Mouse (Mus musculus) MEL (cell line): Measurements from ENCODE around the gene Wnt7b. TPM values are rescaled to one million over a fixed set of nuclear protein-coding genes. Genes with fewer than 3 reads are reported as not detected.

ENCODE experiments used
- DNase-seq: peaks from one replicate; pipeline ENCODE4 v3.0.0; 2011; ENCODE audit warnings: low read depth, low spot score
- H3K27ac ChIP-seq: 2 replicates; pipeline ENCODE4 v1.5.1; 2012; ENCODE audit warnings: low read depth, mild to moderate bottlenecking, control low read depth, low read length, moderate library complexity; ENCODE audit not compliant: control insufficient read depth
- H3K27me3 ChIP-seq, 2 experiments: fragments of 150-350 bp in 1 of 2; sonication (generic) in 1 of 2; 2 replicates each; pipeline ENCODE4 v1.6.1; 2012; ENCODE audit warnings: low read length in 2 of 2, mild to moderate bottlenecking in 2 of 2, improper control_type of control experiment in 1 of 2, moderate library complexity in 1 of 2; ENCODE audit not compliant: insufficient read depth in 2 of 2, control insufficient read depth in 1 of 2
- H3K36me3 ChIP-seq, 2 experiments: 2 replicates each; pipeline ENCODE4 v1.6.1; 2012 to 2014; ENCODE audit warnings: low read length in 2 of 2, improper control_type of control experiment in 1 of 2, inconsistent platforms in 1 of 2, mild to moderate bottlenecking in 1 of 2; ENCODE audit not compliant: insufficient read depth in 2 of 2, control insufficient read depth in 1 of 2
- H3K4me1 ChIP-seq, 2 experiments: fragments of 150-350 bp in 1 of 2; sonication (generic) in 1 of 2; 2 replicates each; pipeline ENCODE4 v1.6.1; 2012; ENCODE audit warnings: low read length in 2 of 2, improper control_type of control experiment in 1 of 2, mild to moderate bottlenecking in 1 of 2; ENCODE audit not compliant: insufficient read depth in 2 of 2, control insufficient read depth in 1 of 2
- H3K4me3 ChIP-seq, 2 experiments: fragments of 150-350 bp in 1 of 2; sonication (generic) in 1 of 2; 2 replicates each; pipeline ENCODE4 v1.5.1; 2012; ENCODE audit warnings: low read depth in 2 of 2, low read length in 2 of 2, mild to moderate bottlenecking in 2 of 2, moderate library complexity in 2 of 2, control low read depth in 1 of 2, improper control_type of control experiment in 1 of 2; ENCODE audit not compliant: control insufficient read depth in 1 of 2, insufficient read depth in 1 of 2
- H3K79me2 ChIP-seq: 2 replicates; pipeline ENCODE4 v1.6.1; 2012; ENCODE audit warnings: mild to moderate bottlenecking, low read length, moderate library complexity; ENCODE audit not compliant: control insufficient read depth, poor library complexity, insufficient read depth
- H3K9ac ChIP-seq: 2 replicates; pipeline ENCODE4 v1.6.1; 2012; ENCODE audit warnings: low read depth, mild to moderate bottlenecking, control low read depth, low read length, moderate library complexity; ENCODE audit not compliant: control insufficient read depth, poor library complexity, severe bottlenecking
- H3K9me3 ChIP-seq: fragments of 150-350 bp; sonication (generic); replicated peaks from 2 replicates; pipeline ENCODE4 v1.6.1; 2012; ENCODE audit warnings: mild to moderate bottlenecking, low read length, improper control_type of control experiment, moderate library complexity; ENCODE audit not compliant: insufficient read depth
- CHD1 ChIP-seq: IDR thresholded peaks from 2 replicates; pipeline ENCODE4 v1.6.1; 2012; ENCODE audit warnings: low read depth, mild to moderate bottlenecking, inconsistent platforms, low read length, improper control_type of control experiment
- E2F4 ChIP-seq: IDR thresholded peaks from 2 replicates; pipeline ENCODE4 v1.6.1; 2011; ENCODE audit warnings: low read depth, low read length, improper control_type of control experiment, borderline replicate concordance
- ELF1 ChIP-seq: IDR thresholded peaks from 2 replicates; pipeline ENCODE4 v1.6.1; 2014; ENCODE audit warnings: low read depth, mild to moderate bottlenecking, inconsistent platforms, low read length, improper control_type of control experiment, moderate library complexity
- EP300 ChIP-seq, 2 experiments: IDR thresholded peaks; 2 replicates each; pipeline ENCODE4 v1.6.1; 2011; ENCODE audit warnings: improper control_type of control experiment in 2 of 2, low read length in 2 of 2, low read depth in 1 of 2, mild to moderate bottlenecking in 1 of 2
- GABPA ChIP-seq: IDR thresholded peaks from 2 replicates; pipeline ENCODE4 v1.6.1; 2012; ENCODE audit warnings: low read depth, mild to moderate bottlenecking, inconsistent platforms, low read length, improper control_type of control experiment, moderate library complexity
- GATA1 ChIP-seq: IDR thresholded peaks from 2 replicates; pipeline ENCODE4 v1.6.1; 2011; ENCODE audit warnings: low read depth, low read length, improper control_type of control experiment
- HCFC1 ChIP-seq: IDR thresholded peaks from 2 replicates; pipeline ENCODE4 v1.6.1; 2012; ENCODE audit warnings: low read depth, mild to moderate bottlenecking, inconsistent platforms, low read length, improper control_type of control experiment, moderate library complexity
- KAT2A ChIP-seq: conservative IDR thresholded peaks from 2 replicates; pipeline ENCODE4 v1.6.1; 2012; ENCODE audit warnings: low read depth, low read length, improper control_type of control experiment, inconsistent platforms
- MAFK ChIP-seq: IDR thresholded peaks from 2 replicates; pipeline ENCODE4 v1.6.1; 2011; ENCODE audit warnings: low read depth, mild to moderate bottlenecking, low read length, improper control_type of control experiment, borderline replicate concordance
- MEF2A ChIP-seq: IDR thresholded peaks from 2 replicates; pipeline ENCODE4 v1.6.1; 2014; ENCODE audit warnings: low read depth, mild to moderate bottlenecking, inconsistent platforms, low read length, improper control_type of control experiment; ENCODE audit not compliant: poor library complexity, insufficient replicate concordance, severe bottlenecking; ENCODE audit errors: extremely low read depth
- MXI1 ChIP-seq: IDR thresholded peaks from 2 replicates; pipeline ENCODE4 v1.6.1; 2011; ENCODE audit warnings: mild to moderate bottlenecking, low read depth, low read length, improper control_type of control experiment
- MYB ChIP-seq: IDR thresholded peaks from 2 replicates; pipeline ENCODE4 v1.6.1; 2011; ENCODE audit warnings: mild to moderate bottlenecking, low read depth, low read length, improper control_type of control experiment
- MYC ChIP-seq: IDR thresholded peaks from 2 replicates; pipeline ENCODE4 v1.6.1; 2011; ENCODE audit warnings: low read depth, mild to moderate bottlenecking, low read length, improper control_type of control experiment, moderate library complexity
- NELFE ChIP-seq: IDR thresholded peaks from 2 replicates; pipeline ENCODE4 v1.6.1; 2011; ENCODE audit warnings: low read depth, low read length, improper control_type of control experiment
- NRF1 ChIP-seq: IDR thresholded peaks from 2 replicates; pipeline ENCODE4 v1.6.1; 2014; ENCODE audit warnings: low read depth, mild to moderate bottlenecking, inconsistent platforms, low read length, improper control_type of control experiment, moderate library complexity; ENCODE audit not compliant: poor library complexity, insufficient read depth, severe bottlenecking
- RAD21 ChIP-seq: IDR thresholded peaks from 2 replicates; pipeline ENCODE4 v1.6.1; 2011; ENCODE audit warnings: mild to moderate bottlenecking, low read depth, low read length, improper control_type of control experiment
- RCOR1 ChIP-seq: IDR thresholded peaks from 2 replicates; pipeline ENCODE4 v1.6.1; 2012; ENCODE audit warnings: low read depth, mild to moderate bottlenecking, inconsistent platforms, low read length, improper control_type of control experiment
- SIN3A ChIP-seq: IDR thresholded peaks from 2 replicates; pipeline ENCODE4 v1.6.1; 2012; ENCODE audit warnings: low read length, improper control_type of control experiment, inconsistent platforms
- SMC3 ChIP-seq: IDR thresholded peaks from 2 replicates; pipeline ENCODE4 v1.6.1; 2011; ENCODE audit warnings: low read depth, low read length, improper control_type of control experiment
- TAL1 ChIP-seq: IDR thresholded peaks from 2 replicates; pipeline ENCODE4 v1.6.1; 2012; ENCODE audit warnings: mild to moderate bottlenecking, inconsistent platforms, low read length, moderate library complexity, mixed read lengths
- TBP ChIP-seq: IDR thresholded peaks from 2 replicates; pipeline ENCODE4 v1.8.0; 2011; ENCODE audit warnings: low read depth, low read length, improper control_type of control experiment
- TCF12 ChIP-seq: IDR thresholded peaks from 2 replicates; pipeline ENCODE4 v1.6.1; 2014; ENCODE audit warnings: low read depth, mild to moderate bottlenecking, inconsistent platforms, low read length, improper control_type of control experiment, moderate library complexity
- UBTF ChIP-seq: IDR thresholded peaks from 2 replicates; pipeline ENCODE4 v1.6.1; 2012; ENCODE audit warnings: low read depth, mild to moderate bottlenecking, inconsistent platforms, low read length, improper control_type of control experiment, moderate library complexity, borderline replicate concordance; ENCODE audit not compliant: insufficient read depth
- USF1 ChIP-seq: IDR thresholded peaks from 2 replicates; pipeline ENCODE4 v1.6.1; 2014; ENCODE audit warnings: low read depth, mild to moderate bottlenecking, inconsistent platforms, low read length, improper control_type of control experiment, moderate library complexity
- USF2 ChIP-seq, 2 experiments: IDR thresholded peaks; 2 replicates each; pipeline ENCODE4 v1.6.1; 2011 to 2012; ENCODE audit warnings: improper control_type of control experiment in 2 of 2, low read length in 2 of 2, borderline replicate concordance in 1 of 2, inconsistent platforms in 1 of 2, low read depth in 1 of 2, mild to moderate bottlenecking in 1 of 2; ENCODE audit not compliant: insufficient read depth in 1 of 2
- ZKSCAN1 ChIP-seq: IDR thresholded peaks from 2 replicates; pipeline ENCODE4 v1.6.1; 2012; ENCODE audit warnings: low read depth, mild to moderate bottlenecking, inconsistent platforms, low read length, improper control_type of control experiment, moderate library complexity
- ZMIZ1 ChIP-seq: IDR thresholded peaks from 2 replicates; pipeline ENCODE4 v1.6.1; 2012; ENCODE audit warnings: low read depth, mild to moderate bottlenecking, inconsistent platforms, low read length, improper control_type of control experiment, moderate library complexity
- polyA plus RNA-seq, 2 experiments: library from polyadenylated mRNA; stranded (reverse) in 1 of 2; unstranded in 1 of 2; fragments of >175 nt in 1 of 2; fragments of >200 nt in 1 of 2; gene quantifications; 2 replicates each; pipeline versions ENCODE4 v1.2.1 to v1.2.4; 2012; ENCODE audit warnings: low replicate concordance in 2 of 2, low read depth in 1 of 2; ENCODE audit not compliant: insufficient read length in 2 of 2, insufficient read depth in 1 of 2, missing spikeins in 1 of 2
- total RNA-seq: library from RNA; depleted of rRNA; stranded (reverse); fragments of 300-350 nt; gene quantifications from 2 replicates; pipeline ENCODE4 v1.2.3, GENCODE M21; 2012

The Wnt7b gene
- total and polyA plus RNA-seq, 3 experiments, result not detected

DNA sequence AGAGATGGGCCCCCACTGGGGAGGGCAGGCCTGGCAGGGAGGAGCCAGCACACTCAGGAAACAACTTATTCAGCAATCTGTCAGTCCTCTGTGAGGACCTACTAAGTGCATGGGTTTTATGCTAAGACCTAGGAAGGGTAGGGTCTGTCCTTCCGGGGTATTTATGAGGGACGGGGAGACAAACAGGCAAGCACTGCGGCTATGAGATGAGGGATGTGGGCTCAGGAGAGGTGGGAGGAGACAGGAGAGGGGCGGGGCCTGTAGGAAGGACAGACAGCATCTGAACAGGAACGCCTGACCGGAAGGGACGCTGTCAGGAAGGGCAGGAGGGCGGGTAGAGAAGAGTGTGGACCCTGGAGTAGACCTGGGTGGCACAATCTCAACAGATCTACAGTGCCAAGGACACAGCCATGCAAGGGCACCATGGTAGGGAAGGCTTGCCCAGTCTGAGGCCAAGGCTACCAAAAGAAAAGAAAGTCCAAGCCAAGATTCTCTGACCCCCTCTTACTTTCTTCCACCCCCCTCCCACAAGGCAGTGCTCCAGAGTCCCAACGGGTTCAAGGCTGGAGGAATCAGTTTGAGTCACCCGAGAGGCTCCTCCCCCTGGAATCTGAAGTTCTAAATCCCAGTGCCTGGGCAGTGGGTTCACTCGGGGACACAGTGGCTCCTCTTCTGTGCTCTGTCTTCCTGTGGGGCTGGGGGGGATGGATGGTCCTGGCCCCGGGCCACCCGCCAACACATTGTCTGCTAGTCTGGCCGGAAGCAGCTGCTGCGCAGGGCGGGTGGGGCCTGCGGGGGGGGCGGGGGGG lies 17.8 kb upstream of the Wnt7b start:
- Histone ChIP-seq H3K9ac (no peak overlapping the region), H3K79me2 (no peaks in the 10 kb centered on the region), H3K27ac (no peak overlapping the region), H3K9me3 (no peaks in the 10 kb centered on the region), H3K4me3 (no peak overlapping the region), H3K27me3 (no peaks in the 10 kb centered on the region), H3K36me3 (no peaks in the 10 kb centered on the region), H3K4me1 (no peaks in the 10 kb centered on the region)
- no peak for DNase-seq
- TF ChIP-seq ZKSCAN1 (peak; percentile 75), MAFK (no peak)

GRCm38 (mm10) chr15:85598984-85599886 lies 17.0 kb upstream of the Wnt7b start:
- peak; percentile 54 for DNase-seq
- Histone ChIP-seq H3K4me3 (no peak overlapping the region), H3K36me3 (no peaks in the 10 kb centered on the region), H3K9ac (no peak overlapping the region), H3K27me3 (no peaks in the 10 kb centered on the region), H3K9me3 (no peaks in the 10 kb centered on the region), H3K79me2 (no peaks in the 10 kb centered on the region), H3K4me1 (no peaks in the 10 kb centered on the region), H3K27ac (no peak overlapping the region)
- TF ChIP-seq MXI1 (no peak), GABPA (no peak), TAL1 (peak; percentile 53), MAFK (no peak), HCFC1 (no peak), SMC3 (peak; percentile 75), TBP (no peak), NRF1 (no peak), MEF2A (no peak), UBTF (no peak), MYC (no peak), E2F4 (no peak), CHD1 (no peak), USF2 (IDR thresholded peaks at IDR 0.05; ENCODE audit: borderline replicate concordance in 1 of 2, insufficient read depth in 1 of 2, low read depth in 1 of 2, low read length in 2 of 2) (no peak), RAD21 (peak; percentile 81), ELF1 (no peak), ZMIZ1 (no peak), TCF12 (0 out of 2 replicates have a peak, but pooled peaks have one; percentile 10), KAT2A (no peak), EP300 (IDR thresholded peaks at IDR 0.05; ENCODE audit: low read depth in 1 of 2, low read length in 2 of 2) (no peak), ZKSCAN1 (no peak), MYB (no peak), GATA1 (0 out of 2 replicates have a peak, but pooled peaks have one; percentile 22), NELFE (no peak), RCOR1 (no peak), USF1 (no peak), SIN3A (no peak)
